Mouse (Mus musculus) heart, embryonic 10.5 days (tissue): ENCODE results near the gene Fam186b. TPM values are rescaled to one million over a fixed set of nuclear protein-coding genes. Genes with fewer than 3 reads are reported as not detected.

Experiments used
- DNase-seq: peaks from one replicate; pipeline ENCODE4 v3.0.0-alpha.2; 2017; ENCODE audit warnings: low spot score
- H3K27ac ChIP-seq: fragments of 300-500 bp; sonication (generic); 2 replicates; pipeline ENCODE4 v1.5.1; 2016; ENCODE audit warnings: mild to moderate bottlenecking
- H3K27me3 ChIP-seq: fragments of 300-500 bp; sonication (generic); 2 replicates; pipeline ENCODE4 v1.6.1; 2016; ENCODE audit warnings: mild to moderate bottlenecking; ENCODE audit not compliant: poor library complexity, insufficient read depth, severe bottlenecking
- H3K36me3 ChIP-seq: fragments of 300-500 bp; sonication (generic); 2 replicates; pipeline ENCODE4 v1.6.1; 2016; ENCODE audit warnings: mild to moderate bottlenecking, moderate library complexity
- H3K4me1 ChIP-seq: fragments of 300-500 bp; sonication (generic); 2 replicates; pipeline ENCODE4 v1.6.1; 2016; ENCODE audit warnings: mild to moderate bottlenecking
- H3K4me3 ChIP-seq: fragments of 300-500 bp; sonication (generic); 2 replicates; pipeline ENCODE4 v1.5.1; 2016; ENCODE audit warnings: mild to moderate bottlenecking, moderate library complexity
- H3K9me3 ChIP-seq: fragments of 300-500 bp; sonication (generic); 2 replicates; pipeline ENCODE4 v1.6.1; 2016; ENCODE audit warnings: mild to moderate bottlenecking, moderate library complexity
- WGBS: fragments of 180-500 bp; shearing (Covaris S2); methylation state at CpG from one replicate; pipeline ENCODE4 v1.1.7; 2016; 5-methylcytosine and 5-hydroxymethylcytosine counted together
- polyA plus RNA-seq: library from polyadenylated mRNA; unstranded; fragments of >200 nt; fragmentation: Nextera tagmentation; extraction: Ambion mirVana; gene quantifications from 2 replicates; pipeline ENCODE4 v1.2.1, GENCODE M21; 2016

The Fam186b gene
- polyA plus RNA-seq, 1 experiment from 2014 or later: 0.19 TPM

GRCm38 (mm10) chr15:99231998-99232397 lies 63.7 kb downstream of the Fam186b start:
- DNase-seq: no peak
- no peaks in the 10 kb centered on the region for H3K9me3 ChIP-seq
- peaks cover 28% of the 10 kb centered on the region for H3K4me1 ChIP-seq
- peaks cover 84% of the 10 kb centered on the region for H3K27me3 ChIP-seq
- H3K36me3 ChIP-seq: no peaks in the 10 kb centered on the region
- WGBS: 63% methylated on average over 10 of the region's 10 CpGs
- H3K4me3 ChIP-seq: no peak overlapping the region
- H3K27ac ChIP-seq: no peak overlapping the region

- H3K27me3 ChIP-seq: peaks cover 100% of the 10 kb centered on the region
- DNase-seq: no peak
- peak overlapping the region; percentile 64; the same call in 1 of the 2 replicates for H3K4me3 ChIP-seq
- 24% methylated on average over 14 of the region's 14 CpGs for WGBS
- H3K9me3 ChIP-seq: no peaks in the 10 kb centered on the region
- H3K4me1 ChIP-seq: peaks cover 55% of the 10 kb centered on the region
- H3K27ac ChIP-seq: no peak overlapping the region
- H3K36me3 ChIP-seq: no peaks in the 10 kb centered on the region
Measured at GRCm38 (mm10) chr15:99226090-99226489, 69.6 kb downstream of the Fam186b start.

- Histone ChIP-seq H3K36me3 (no peaks in the 10 kb centered on the region), H3K27me3 (peaks cover 100% of the 10 kb centered on the region), H3K27ac (no peak overlapping the region), H3K4me1 (peaks cover 52% of the 10 kb centered on the region), H3K9me3 (no peaks in the 10 kb centered on the region), H3K4me3 (peak overlapping the region; percentile 64)
- no peak for DNase-seq
- 2% methylated on average over 22 of the region's 22 CpGs for WGBS
Measured at GRCm38 (mm10) chr15:99225081-99225810, 70.4 kb downstream of the Fam186b start.

- no peaks in the 10 kb centered on the region for H3K9me3 ChIP-seq
- WGBS: under 1% methylated on average over 65 of the region's 66 CpGs
- H3K36me3 ChIP-seq: no peaks in the 10 kb centered on the region
- DNase-seq: no peak
- peak within 1 kb of the TSS; percentile 37 for H3K27ac ChIP-seq
- H3K27me3 ChIP-seq: peaks cover 99% of the 10 kb centered on the region
- H3K4me3 ChIP-seq: peak within 1 kb of the TSS; percentile 64
- H3K4me1 ChIP-seq: peaks cover 44% of the 10 kb centered on the region
Measured at GRCm38 (mm10) chr15:99224208-99224911, 71.3 kb downstream of the Fam186b start, which contains the start of gene Kcnh3. Kcnh3 (plus strand) TSS chr15:99224861.

GRCm38 (mm10) chr15:99223585-99224207 lies 72.0 kb downstream of the Fam186b start:
- H3K36me3 ChIP-seq: no peaks in the 10 kb centered on the region
- H3K27ac ChIP-seq: peak overlapping the region; percentile 37

GRCm38 (mm10) chr15:99222794-99223584 lies 72.7 kb downstream of the Fam186b start:
- H3K4me3 ChIP-seq: peak overlapping the region; percentile 64
- no peaks in the 10 kb centered on the region for H3K36me3 ChIP-seq
- H3K27ac ChIP-seq: 0 out of 2 replicates have a peak overlapping the region, but pooled peaks have one; percentile 37
- DNase-seq: no peak
- peaks cover 88% of the 10 kb centered on the region for H3K27me3 ChIP-seq
- no peaks in the 10 kb centered on the region for H3K9me3 ChIP-seq
- 10% methylated on average over 18 of the region's 18 CpGs for WGBS
- H3K4me1 ChIP-seq: peaks cover 40% of the 10 kb centered on the region

More at GRCm38 (mm10) chr15:99223585-99224207, 72.0 kb downstream of the Fam186b start:
- peak overlapping the region; percentile 64 for H3K4me3 ChIP-seq
- peaks cover 40% of the 10 kb centered on the region for H3K4me1 ChIP-seq
- no peak for DNase-seq
- peaks cover 95% of the 10 kb centered on the region for H3K27me3 ChIP-seq
- under 1% methylated on average over 45 of the region's 46 CpGs for WGBS
- no peaks in the 10 kb centered on the region for H3K9me3 ChIP-seq

GRCm38 (mm10) chr15:99221315-99221952 lies 74.3 kb downstream of the Fam186b start:
- no peaks in the 10 kb centered on the region for H3K9me3 ChIP-seq
- WGBS: 8% methylated on average over 8 of the region's 8 CpGs
- H3K4me3 ChIP-seq: no peak overlapping the region
- no peaks in the 10 kb centered on the region for H3K36me3 ChIP-seq
- no peak overlapping the region for H3K27ac ChIP-seq
- peaks cover 73% of the 10 kb centered on the region for H3K27me3 ChIP-seq
- H3K4me1 ChIP-seq: peaks cover 40% of the 10 kb centered on the region
- DNase-seq: no peak

Other genes starting within 250 kb of the Fam186b start
- gene Prph, start 240.7 kb downstream of the Fam186b start, polyA plus RNA-seq: 0.36 and 1.1 TPM in 2 replicates
- 35.7 TPM in 2 replicates for gene Troap, start 221.3 kb downstream of the Fam186b start, polyA plus RNA-seq
- 0.12 and 0.20 TPM in 2 replicates for gene C1ql4, start 208.1 kb downstream of the Fam186b start, polyA plus RNA-seq
- gene Dnajc22, start 202.7 kb downstream of the Fam186b start, polyA plus RNA-seq: 2.7 and 7.5 TPM in 2 replicates
- 42.1 and 58.5 TPM in 2 replicates for gene Spats2, start 170.0 kb downstream of the Fam186b start, polyA plus RNA-seq
- 0.27 and 0.28 TPM in 2 replicates for gene Kcnh3, start 71.0 kb downstream of the Fam186b start, polyA plus RNA-seq
- 174 and 196 TPM in 2 replicates for gene Mcrs1, start 43.9 kb downstream of the Fam186b start, polyA plus RNA-seq
- gene Prpf40b, start 801 bp downstream of the Fam186b start, polyA plus RNA-seq: 40.0 and 54.7 TPM in 2 replicates
- 14.3 and 17.5 TPM in 2 replicates for gene Fmnl3, start 74.6 kb upstream of the Fam186b start, polyA plus RNA-seq
- gene Tmbim6, start 97.0 kb upstream of the Fam186b start, polyA plus RNA-seq: 295 and 308 TPM in 2 replicates
- gene Nckap5l, start 161.9 kb upstream of the Fam186b start, polyA plus RNA-seq: 10.7 and 12.8 TPM in 2 replicates
- 11.8 and 13.7 TPM in 2 replicates for gene Bcdin3d, start 178.8 kb upstream of the Fam186b start, polyA plus RNA-seq
- 0.59 and 0.68 TPM in 2 replicates for gene Faim2, start 232.3 kb upstream of the Fam186b start, polyA plus RNA-seq